Mouse (Mus musculus) liver, embryonic 11.5 days (tissue): ENCODE measurements around the gene Slx4ip. TPM values are rescaled to one million over a fixed set of nuclear protein-coding genes. Genes with fewer than 3 reads are reported as not detected.

Source experiments
- polyA plus RNA-seq: library from polyadenylated mRNA; unstranded; fragments of >200 nt; fragmentation: Nextera tagmentation; extraction: Ambion mirVana; gene quantifications from 2 replicates; pipeline ENCODE4 v1.2.1, GENCODE M21; 2014

Gene Slx4ip
- polyA plus RNA-seq, 1 experiment from 2014 or later = 5.0 TPM

Other genes with a start within 250 kb of the Slx4ip start
- 8.7 and 9.5 TPM in 2 replicates for gene Snap25, start 177.8 kb upstream of the Slx4ip start, polyA plus RNA-seq
- 16.8 and 24.9 TPM in 2 replicates for gene AL731706.2, start 5.5 kb upstream of the Slx4ip start, polyA plus RNA-seq
- gene AL731706.1, start 171 bp downstream of the Slx4ip start, polyA plus RNA-seq = 24.0 and 24.2 TPM in 2 replicates
- 13.0 and 14.9 TPM in 2 replicates for gene Mkks, start 171 bp downstream of the Slx4ip start, polyA plus RNA-seq
- gene Jag1, start 225.4 kb downstream of the Slx4ip start, polyA plus RNA-seq = 4.6 and 4.7 TPM in 2 replicates